Mouse (Mus musculus) brain, embryonic 14.5 days (tissue): ENCODE results near the gene Ppm1j.

Source experiments
- CTCF ChIP-seq: fragments of 200-500 bp; IDR thresholded peaks from 2 replicates; pipeline ENCODE4 v1.5.1; 2012; ENCODE audit warnings: inconsistent platforms, mild to moderate bottlenecking, moderate library complexity, borderline replicate concordance; ENCODE audit not compliant: insufficient read depth, insufficient read length; ENCODE audit errors: extremely low read depth
- POLR2A ChIP-seq: fragments of 200-500 bp; IDR thresholded peaks from 2 replicates; pipeline ENCODE4 v1.6.1; 2012; ENCODE audit warnings: mild to moderate bottlenecking, inconsistent platforms, borderline replicate concordance; ENCODE audit not compliant: poor library complexity, insufficient read depth, insufficient read length, severe bottlenecking; ENCODE audit errors: extremely low read depth

- no peak for TF ChIP-seq CTCF
- TF ChIP-seq POLR2A = no peak
Measured at GRCm38 (mm10) chr3:104743161-104743560, 37.7 kb upstream of the Ppm1j start.
